Mouse (Mus musculus): ENCODE data around the gene Nr6a1. TPM values are rescaled to one million over a fixed set of nuclear protein-coding genes. Genes with fewer than 3 reads are reported as not detected.

The Nr6a1 gene
- polyA plus RNA-seq, 1 experiment from 2014 or later, result 1.9 TPM

- Histone ChIP-seq H3K9ac (ENCODE audit: low read depth, low read length) (no peak overlapping the region), H3K36me3 (ENCODE audit: control insufficient read depth, insufficient read depth, low read length) (no peaks in the 10 kb centered on the region), H3K9me3 (replicated peaks; ENCODE audit: control insufficient read depth, low read length) (no peaks in the 10 kb centered on the region), H3K27ac (ENCODE audit: low read depth, low read length) (no peak overlapping the region), H3K27me3 (ENCODE audit: control insufficient read depth, insufficient read depth, low read length) (no peaks in the 10 kb centered on the region), H3K4me3 (ENCODE audit: low read depth, low read length) (no peak overlapping the region), H3K4me1 (ENCODE audit: control insufficient read depth, insufficient read depth, low read length) (no peaks in the 10 kb centered on the region), H3K4me2 (no peak overlapping the region)
- ATAC-seq (replicated peaks; ENCODE audit: insufficient number of reproducible peaks, low FRiP score, low TSS enrichment), result no peak
- WGBS (ENCODE audit: insufficient replicate concordance), result 45% methylated on average over 4 of the region's 4 CpGs
Observed at GRCm38 (mm10) chr2:38916947-38917691, 10.4 kb downstream of the Nr6a1 start.

- Histone ChIP-seq H3K27me3 (ENCODE audit: control insufficient read depth, insufficient read depth, low read length) (no peaks in the 10 kb centered on the region), H3K9ac (ENCODE audit: low read depth, low read length) (no peak overlapping the region), H3K9me3 (replicated peaks; ENCODE audit: control insufficient read depth, low read length) (no peaks in the 10 kb centered on the region), H3K27ac (ENCODE audit: low read depth, low read length) (no peak overlapping the region), H3K4me1 (ENCODE audit: control insufficient read depth, insufficient read depth, low read length) (no peaks in the 10 kb centered on the region), H3K4me2 (no peak overlapping the region), H3K4me3 (ENCODE audit: low read depth, low read length) (no peak overlapping the region), H3K36me3 (ENCODE audit: control insufficient read depth, insufficient read depth, low read length) (no peaks in the 10 kb centered on the region)
- no peak for ATAC-seq (replicated peaks; ENCODE audit: insufficient number of reproducible peaks, low FRiP score, low TSS enrichment)
- WGBS (ENCODE audit: insufficient replicate concordance), result 22% methylated on average over 4 of the region's 4 CpGs
Observed at GRCm38 (mm10) chr2:38914965-38915364, 12.5 kb downstream of the Nr6a1 start.

- no peaks in the 10 kb centered on the region for H3K27me3 ChIP-seq (ENCODE audit: control insufficient read depth, insufficient read depth, low read length)
- no peaks in the 10 kb centered on the region for H3K36me3 ChIP-seq (ENCODE audit: control insufficient read depth, insufficient read depth, low read length)
- no peak overlapping the region for H3K4me3 ChIP-seq (ENCODE audit: low read depth, low read length)
- no peaks in the 10 kb centered on the region for H3K9me3 ChIP-seq (replicated peaks; ENCODE audit: control insufficient read depth, low read length)
- no peak overlapping the region for H3K4me2 ChIP-seq
- no peak overlapping the region for H3K27ac ChIP-seq (ENCODE audit: low read depth, low read length)
- H3K9ac ChIP-seq (ENCODE audit: low read depth, low read length), result no peak overlapping the region
- no peaks in the 10 kb centered on the region for H3K4me1 ChIP-seq (ENCODE audit: control insufficient read depth, insufficient read depth, low read length)
- ATAC-seq (replicated peaks; ENCODE audit: insufficient number of reproducible peaks, low FRiP score, low TSS enrichment), result no peak
- WGBS (ENCODE audit: insufficient replicate concordance), result 50% methylated on average over 1 of the region's 1 CpGs
Observed at GRCm38 (mm10) chr2:38914517-38914916, 13.0 kb downstream of the Nr6a1 start.

- H3K36me3 ChIP-seq (ENCODE audit: control insufficient read depth, insufficient read depth, low read length), result no peaks in the 10 kb centered on the region
- no peak overlapping the region for H3K27ac ChIP-seq (ENCODE audit: low read depth, low read length)
- 43% methylated on average over 1 of the region's 1 CpGs for WGBS (ENCODE audit: insufficient replicate concordance)
- H3K4me1 ChIP-seq (ENCODE audit: control insufficient read depth, insufficient read depth, low read length), result no peaks in the 10 kb centered on the region
- no peak for ATAC-seq (replicated peaks; ENCODE audit: insufficient number of reproducible peaks, low FRiP score, low TSS enrichment)
- H3K4me2 ChIP-seq, result no peak overlapping the region
- H3K9me3 ChIP-seq (replicated peaks; ENCODE audit: control insufficient read depth, low read length), result no peaks in the 10 kb centered on the region
- no peak overlapping the region for H3K9ac ChIP-seq (ENCODE audit: low read depth, low read length)
- no peak overlapping the region for H3K4me3 ChIP-seq (ENCODE audit: low read depth, low read length)
- H3K27me3 ChIP-seq (ENCODE audit: control insufficient read depth, insufficient read depth, low read length), result no peaks in the 10 kb centered on the region
Observed at GRCm38 (mm10) chr2:38908604-38909003, 18.9 kb downstream of the Nr6a1 start.

GRCm38 (mm10) chr2:38906097-38906496 is 21.4 kb downstream of the Nr6a1 start:
- WGBS (ENCODE audit: insufficient replicate concordance), result 51% methylated on average over 5 of the region's 5 CpGs
- no peak for ATAC-seq (replicated peaks; ENCODE audit: insufficient number of reproducible peaks, low FRiP score, low TSS enrichment)

GRCm38 (mm10) chr2:38904290-38904689 is 23.2 kb downstream of the Nr6a1 start:
- 78% methylated on average over 1 of the region's 1 CpGs for WGBS (ENCODE audit: insufficient replicate concordance)
- no peaks in the 10 kb centered on the region for H3K27me3 ChIP-seq (ENCODE audit: control insufficient read depth, insufficient read depth, low read length)

More at GRCm38 (mm10) chr2:38906097-38906496, 21.4 kb downstream of the Nr6a1 start:
- Histone ChIP-seq H3K9me3 (replicated peaks; ENCODE audit: control insufficient read depth, low read length) (no peaks in the 10 kb centered on the region), H3K4me3 (ENCODE audit: low read depth, low read length) (no peak overlapping the region), H3K4me1 (ENCODE audit: control insufficient read depth, insufficient read depth, low read length) (no peaks in the 10 kb centered on the region), H3K27ac (ENCODE audit: low read depth, low read length) (no peak overlapping the region), H3K27me3 (ENCODE audit: control insufficient read depth, insufficient read depth, low read length) (no peaks in the 10 kb centered on the region), H3K9ac (ENCODE audit: low read depth, low read length) (no peak overlapping the region), H3K36me3 (ENCODE audit: control insufficient read depth, insufficient read depth, low read length) (no peaks in the 10 kb centered on the region), H3K4me2 (no peak overlapping the region)

GRCm38 (mm10) chr2:38902866-38903265 is 24.6 kb downstream of the Nr6a1 start:
- Histone ChIP-seq H3K4me3 (ENCODE audit: low read depth, low read length) (no peak overlapping the region), H3K9ac (ENCODE audit: low read depth, low read length) (no peak overlapping the region), H3K9me3 (replicated peaks; ENCODE audit: control insufficient read depth, low read length) (no peaks in the 10 kb centered on the region), H3K36me3 (ENCODE audit: control insufficient read depth, insufficient read depth, low read length) (no peaks in the 10 kb centered on the region), H3K27ac (ENCODE audit: low read depth, low read length) (no peak overlapping the region), H3K27me3 (ENCODE audit: control insufficient read depth, insufficient read depth, low read length) (no peaks in the 10 kb centered on the region), H3K4me1 (ENCODE audit: control insufficient read depth, insufficient read depth, low read length) (no peaks in the 10 kb centered on the region), H3K4me2 (no peak overlapping the region)
- ATAC-seq (replicated peaks; ENCODE audit: insufficient number of reproducible peaks, low FRiP score, low TSS enrichment), result no peak

More at GRCm38 (mm10) chr2:38904290-38904689, 23.2 kb downstream of the Nr6a1 start:
- Histone ChIP-seq H3K27ac (ENCODE audit: low read depth, low read length) (no peak overlapping the region), H3K4me2 (no peak overlapping the region), H3K4me3 (ENCODE audit: low read depth, low read length) (no peak overlapping the region), H3K9me3 (replicated peaks; ENCODE audit: control insufficient read depth, low read length) (no peaks in the 10 kb centered on the region), H3K36me3 (ENCODE audit: control insufficient read depth, insufficient read depth, low read length) (no peaks in the 10 kb centered on the region), H3K9ac (ENCODE audit: low read depth, low read length) (no peak overlapping the region), H3K4me1 (ENCODE audit: control insufficient read depth, insufficient read depth, low read length) (no peaks in the 10 kb centered on the region)
- ATAC-seq (replicated peaks; ENCODE audit: insufficient number of reproducible peaks, low FRiP score, low TSS enrichment), result no peak

GRCm38 (mm10) chr2:38880907-38881672 is 46.4 kb downstream of the Nr6a1 start:
- 69% methylated on average over 5 of the region's 5 CpGs for WGBS (ENCODE audit: insufficient replicate concordance)
- no peak overlapping the region for H3K27ac ChIP-seq (ENCODE audit: low read depth, low read length)
- H3K4me3 ChIP-seq (ENCODE audit: low read depth, low read length), result no peak overlapping the region
- no peaks in the 10 kb centered on the region for H3K9me3 ChIP-seq (replicated peaks; ENCODE audit: control insufficient read depth, low read length)
- no peaks in the 10 kb centered on the region for H3K36me3 ChIP-seq (ENCODE audit: control insufficient read depth, insufficient read depth, low read length)
- H3K9ac ChIP-seq (ENCODE audit: low read depth, low read length), result no peak overlapping the region
- no peak for ATAC-seq (replicated peaks; ENCODE audit: insufficient number of reproducible peaks, low FRiP score, low TSS enrichment)
- no peaks in the 10 kb centered on the region for H3K27me3 ChIP-seq (ENCODE audit: control insufficient read depth, insufficient read depth, low read length)
- no peaks in the 10 kb centered on the region for H3K4me1 ChIP-seq (ENCODE audit: control insufficient read depth, insufficient read depth, low read length)
- H3K4me2 ChIP-seq, result no peak overlapping the region

All from heart, embryonic 11.5 days (tissue).